Mouse (Mus musculus) brain, embryonic 14.5 days (tissue): ENCODE measurements around the gene Rbm47. TPM values are rescaled to one million over a fixed set of nuclear protein-coding genes. Genes with fewer than 3 reads are reported as not detected.

ENCODE experiments used
- DNase-seq: peaks from one replicate; pipeline ENCODE4 v3.0.0-alpha.2; 2011; ENCODE audit warnings: low read depth
- CTCF ChIP-seq: fragments of 200-500 bp; IDR thresholded peaks from 2 replicates; pipeline ENCODE4 v1.5.1; 2012; ENCODE audit warnings: inconsistent platforms, mild to moderate bottlenecking, moderate library complexity, borderline replicate concordance; ENCODE audit not compliant: insufficient read depth, insufficient read length; ENCODE audit errors: extremely low read depth
- POLR2A ChIP-seq: fragments of 200-500 bp; IDR thresholded peaks from 2 replicates; pipeline ENCODE4 v1.6.1; 2012; ENCODE audit warnings: mild to moderate bottlenecking, inconsistent platforms, borderline replicate concordance; ENCODE audit not compliant: poor library complexity, insufficient read depth, insufficient read length, severe bottlenecking; ENCODE audit errors: extremely low read depth
- polyA plus RNA-seq: library from polyadenylated mRNA; depleted of rRNA; stranded (reverse); fragments of >200 nt; gene quantifications from 2 replicates; pipeline ENCODE4 v1.2.3, GENCODE M21; 2012

Rbm47 gene
- polyA plus RNA-seq, 1 experiment: 3.7 TPM

- DNase-seq: no peak
- no peak for TF ChIP-seq CTCF
- TF ChIP-seq POLR2A: no peak
Measured at GRCm38 (mm10) chr5:66089600-66089999, 83.3 kb downstream of the Rbm47 start.

- TF ChIP-seq POLR2A (no peak), CTCF (no peak)
- no peak for DNase-seq
Measured at GRCm38 (mm10) chr5:66088902-66089295, 84.0 kb downstream of the Rbm47 start.

- TF ChIP-seq CTCF (no peak), POLR2A (no peak)
- DNase-seq: no peak
Measured at GRCm38 (mm10) chr5:66088247-66088901, 84.5 kb downstream of the Rbm47 start.

- DNase-seq: no peak
- TF ChIP-seq POLR2A (no peak), CTCF (no peak)
Measured at GRCm38 (mm10) chr5:66086952-66087351, 86.0 kb downstream of the Rbm47 start.

GRCm38 (mm10) chr5:66086304-66086703, 86.6 kb downstream of the Rbm47 start:
- no peak for DNase-seq
- no peak for TF ChIP-seq POLR2A
- TF ChIP-seq CTCF: no peak

GRCm38 (mm10) chr5:66085478-66085877, 87.4 kb downstream of the Rbm47 start:
- DNase-seq: peak; percentile 57
- TF ChIP-seq CTCF: no peak
- TF ChIP-seq POLR2A: no peak

GRCm38 (mm10) chr5:66084541-66084940, 88.4 kb downstream of the Rbm47 start:
- no peak for DNase-seq
- TF ChIP-seq CTCF (no peak), POLR2A (no peak)

- peak; percentile 47 for DNase-seq
- TF ChIP-seq CTCF: peak; percentile 65; the same call in 1 of the 2 replicates
- TF ChIP-seq POLR2A: no peak
Measured at GRCm38 (mm10) chr5:66083350-66083749, 89.6 kb downstream of the Rbm47 start.

GRCm38 (mm10) chr5:66082229-66082572, 90.7 kb downstream of the Rbm47 start:
- TF ChIP-seq CTCF (no peak), POLR2A (no peak)
- DNase-seq: no peak

GRCm38 (mm10) chr5:66081443-66082228, 91.3 kb downstream of the Rbm47 start:
- no peak for TF ChIP-seq POLR2A
- no peak for TF ChIP-seq CTCF
- DNase-seq: no peak

- TF ChIP-seq CTCF: no peak
Measured at GRCm38 (mm10) chr5:66080529-66081220, 92.2 kb downstream of the Rbm47 start.

More at GRCm38 (mm10) chr5:66080529-66081220, 92.2 kb downstream of the Rbm47 start:
- DNase-seq: no peak
